Mouse (Mus musculus) spleen, adult 2 months (tissue): ENCODE results near the gene Gm45713.

ENCODE experiments used
- CTCF ChIP-seq: fragments of 200-500 bp; IDR thresholded peaks from 2 replicates; pipeline ENCODE4 v1.5.1; 2011; ENCODE audit warnings: mild to moderate bottlenecking, inconsistent platforms; ENCODE audit not compliant: insufficient read depth, insufficient read length, insufficient replicate concordance; ENCODE audit errors: extremely low read depth
- POLR2A ChIP-seq: fragments of 200-500 bp; IDR thresholded peaks from 2 replicates; pipeline ENCODE4 v1.6.1; 2011; ENCODE audit warnings: low read depth, low read length, inconsistent platforms

GRCm38 (mm10) chr7:45161612-45162473 lies 25.8 kb upstream of the Gm45713 start:
- peak; percentile 95 for TF ChIP-seq CTCF
- no peak for TF ChIP-seq POLR2A
